Mouse (Mus musculus) spleen, adult 2 months (tissue): ENCODE data around the gene Tmem189. TPM values are rescaled to one million over a fixed set of nuclear protein-coding genes. Genes with fewer than 3 reads are reported as not detected.
A peak's percentile ranks its signal among the peaks of the same experiment; 100 is the strongest.

Experiments
- DNase-seq, 2 experiments: peaks; one replicate each; pipeline versions ENCODE4 v3.0.0 to v3.0.0-alpha.2; 2012 to 2021; ENCODE audit warnings: low spot score in 2 of 2, low read depth in 1 of 2
- H3K27ac ChIP-seq: fragments of 200-500 bp; 2 replicates; pipeline ENCODE4 v1.5.1; 2012; ENCODE audit warnings: low read length, inconsistent platforms; ENCODE audit not compliant: insufficient read depth
- H3K27me3 ChIP-seq: fragments of 200-500 bp; 2 replicates; pipeline ENCODE4 v1.6.1; 2012; ENCODE audit warnings: mild to moderate bottlenecking, moderate library complexity, low read length, inconsistent platforms; ENCODE audit not compliant: control insufficient read depth, insufficient read depth
- H3K36me3 ChIP-seq: fragments of 200-500 bp; 2 replicates; pipeline ENCODE4 v1.6.1; 2012; ENCODE audit warnings: mild to moderate bottlenecking, low read length, inconsistent platforms; ENCODE audit not compliant: control insufficient read depth, insufficient read depth
- H3K4me1 ChIP-seq: fragments of 200-500 bp; 2 replicates; pipeline ENCODE4 v1.6.1; 2011; ENCODE audit warnings: inconsistent platforms; ENCODE audit not compliant: control insufficient read depth, insufficient read depth, insufficient read length
- H3K4me3 ChIP-seq: fragments of 200-500 bp; 2 replicates; pipeline ENCODE4 v1.5.1; 2011; ENCODE audit warnings: mild to moderate bottlenecking, inconsistent platforms; ENCODE audit not compliant: insufficient read depth, insufficient read length; ENCODE audit errors: extremely low read depth
- CTCF ChIP-seq: fragments of 200-500 bp; IDR thresholded peaks from 2 replicates; pipeline ENCODE4 v1.5.1; 2011; ENCODE audit warnings: mild to moderate bottlenecking, inconsistent platforms; ENCODE audit not compliant: insufficient read depth, insufficient read length, insufficient replicate concordance; ENCODE audit errors: extremely low read depth
- POLR2A ChIP-seq: fragments of 200-500 bp; IDR thresholded peaks from 2 replicates; pipeline ENCODE4 v1.6.1; 2011; ENCODE audit warnings: low read depth, low read length, inconsistent platforms
- WGBS: fragments of 180-500 bp; shearing (Covaris S2); methylation state at CpG from one replicate; pipeline ENCODE4 v1.1.7; 2018; 5-methylcytosine and 5-hydroxymethylcytosine counted together
- polyA plus RNA-seq: library from polyadenylated mRNA; depleted of rRNA; stranded (reverse); fragments of >200 nt; gene quantifications from 2 replicates; pipeline ENCODE4 v1.2.3, GENCODE M21; 2012

The Tmem189 gene
- polyA plus RNA-seq, 1 experiment = 90.7 TPM

DNA sequence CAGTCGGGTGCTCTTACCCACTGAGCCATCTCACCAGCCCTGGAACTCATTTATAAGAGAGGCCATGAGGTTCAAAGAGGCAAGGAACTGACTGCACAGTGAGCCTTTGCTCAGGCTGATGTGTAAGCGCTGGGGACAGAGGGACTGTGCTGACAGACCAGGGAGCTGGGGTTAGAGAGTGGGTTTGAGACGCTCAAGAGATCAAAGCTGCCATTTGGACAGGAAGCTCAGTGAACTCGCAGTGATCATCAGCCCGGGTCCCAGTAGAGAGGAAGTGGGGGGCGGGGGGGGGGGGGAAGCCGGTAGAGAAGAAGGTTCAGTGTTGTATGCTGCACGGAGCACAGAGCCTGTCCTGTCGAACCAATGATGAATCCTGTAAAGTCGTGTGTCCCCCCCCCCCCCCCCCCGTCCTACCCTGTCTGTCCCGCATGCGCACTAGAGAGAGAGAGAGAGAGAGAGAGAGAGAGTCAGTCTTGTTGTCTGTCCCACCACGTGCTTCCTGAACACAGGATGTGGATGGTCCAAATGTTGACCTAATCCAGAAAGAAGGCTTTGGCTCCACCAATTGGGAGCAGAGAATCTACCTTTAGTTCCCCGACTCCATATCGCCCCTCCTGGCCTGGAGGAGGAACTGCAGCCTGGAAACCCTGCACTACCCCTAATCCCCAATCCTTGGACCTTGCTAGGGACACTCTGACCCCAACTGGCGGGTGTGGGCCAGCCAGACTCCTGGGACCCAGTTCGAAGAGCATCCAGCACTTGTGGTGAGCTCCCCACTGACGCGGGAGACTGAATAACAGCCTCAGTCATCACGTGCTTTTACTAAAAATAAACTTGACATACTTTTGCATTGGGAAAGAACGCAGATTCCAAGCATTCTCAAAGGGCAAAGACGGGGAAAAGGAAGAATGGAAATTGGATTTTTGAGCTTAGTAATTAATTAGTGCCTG lies 23.5 kb upstream of the Tmem189 start:
- DNase-seq = peak; percentile 27 to 49
- 29% methylated on average over 19 of the region's 23 CpGs for WGBS
- Histone ChIP-seq H3K27me3 (no peaks in the 10 kb centered on the region), H3K4me3 (peak overlapping the region; percentile 31), H3K27ac (peak overlapping the region; percentile 79), H3K4me1 (peaks cover 7% of the 10 kb centered on the region; the same call in 1 of the 2 replicates), H3K36me3 (no peaks in the 10 kb centered on the region)
- no peak for TF ChIP-seq POLR2A
- TF ChIP-seq CTCF = peak; percentile 49; the same call in 1 of the 2 replicates

DNA sequence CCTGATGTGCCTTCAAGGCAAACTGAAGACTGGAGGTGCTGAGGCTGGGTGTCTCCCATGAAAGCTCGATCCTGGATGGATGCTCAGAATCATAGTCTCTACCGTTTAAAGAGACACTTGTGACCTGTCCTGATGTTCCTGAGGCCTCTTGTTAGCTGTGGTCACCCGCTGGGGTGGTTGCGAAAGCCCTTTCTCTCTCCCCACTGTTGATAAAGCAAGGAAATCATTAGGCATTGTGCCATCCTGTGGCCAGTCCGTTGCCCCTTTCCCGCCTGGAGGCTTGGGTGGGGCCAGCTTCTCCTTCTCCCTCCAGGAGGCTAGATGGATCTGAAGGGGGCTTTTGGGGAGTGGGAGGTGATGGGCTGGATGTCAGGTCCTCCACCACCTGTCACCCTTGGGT lies 21.0 kb upstream of the Tmem189 start:
- H3K27ac ChIP-seq = no peak overlapping the region
- H3K27me3 ChIP-seq = no peaks in the 10 kb centered on the region
- no peak overlapping the region for H3K4me3 ChIP-seq
- H3K36me3 ChIP-seq = no peaks in the 10 kb centered on the region
- H3K4me1 ChIP-seq = peaks cover 7% of the 10 kb centered on the region; the same call in 1 of the 2 replicates
- 60% methylated on average over 6 of the region's 6 CpGs for WGBS
- no peak for TF ChIP-seq POLR2A
- DNase-seq = no peak

GRCm38 (mm10) chr2:167709969-167710368 lies 20.3 kb upstream of the Tmem189 start:
- Histone ChIP-seq H3K4me1 (peaks cover 7% of the 10 kb centered on the region; the same call in 1 of the 2 replicates), H3K27me3 (no peaks in the 10 kb centered on the region), H3K4me3 (no peak overlapping the region), H3K27ac (no peak overlapping the region), H3K36me3 (no peaks in the 10 kb centered on the region)
- no peak for TF ChIP-seq POLR2A
- 56% methylated on average over 6 of the region's 6 CpGs for WGBS
- DNase-seq = no peak

- no peak overlapping the region for H3K27ac ChIP-seq
- no peak overlapping the region for H3K4me3 ChIP-seq
- no peaks in the 10 kb centered on the region for H3K36me3 ChIP-seq
- TF ChIP-seq POLR2A (no peak), CTCF (no peak)
- H3K27me3 ChIP-seq = no peaks in the 10 kb centered on the region
- DNase-seq = no peak
- WGBS = 81% methylated on average over 15 of the region's 15 CpGs
- H3K4me1 ChIP-seq = peaks cover 6% of the 10 kb centered on the region; the same call in 1 of the 2 replicates
Observed at GRCm38 (mm10) chr2:167708373-167708772, 18.8 kb upstream of the Tmem189 start.

- H3K36me3 ChIP-seq = no peaks in the 10 kb centered on the region
- H3K27me3 ChIP-seq = no peaks in the 10 kb centered on the region
- 85% methylated on average over 11 of the region's 11 CpGs for WGBS
- TF ChIP-seq CTCF (no peak), POLR2A (no peak)
- H3K4me1 ChIP-seq = peaks cover 6% of the 10 kb centered on the region; the same call in 1 of the 2 replicates
- no peak for DNase-seq
- no peak overlapping the region for H3K27ac ChIP-seq
- no peak overlapping the region for H3K4me3 ChIP-seq
Observed at GRCm38 (mm10) chr2:167706183-167706939, 16.7 kb upstream of the Tmem189 start.

GRCm38 (mm10) chr2:167704409-167704808 lies 14.8 kb upstream of the Tmem189 start:
- Histone ChIP-seq H3K36me3 (no peaks in the 10 kb centered on the region), H3K4me3 (no peak overlapping the region), H3K27ac (no peak overlapping the region), H3K27me3 (no peaks in the 10 kb centered on the region), H3K4me1 (peaks cover 6% of the 10 kb centered on the region; the same call in 1 of the 2 replicates)
- 89% methylated on average over 4 of the region's 4 CpGs for WGBS
- no peak for DNase-seq
- TF ChIP-seq CTCF = no peak
- TF ChIP-seq POLR2A = no peak
